Mouse (Mus musculus): ENCODE data around the gene Mfap3l. TPM values are rescaled to one million over a fixed set of nuclear protein-coding genes. Genes with fewer than 3 reads are reported as not detected.
A peak's percentile ranks its signal among the peaks of the same experiment; 100 is the strongest.

Mfap3l gene
- polyA plus RNA-seq, 1 experiment from 2014 or later = 3.3 TPM

DNA sequence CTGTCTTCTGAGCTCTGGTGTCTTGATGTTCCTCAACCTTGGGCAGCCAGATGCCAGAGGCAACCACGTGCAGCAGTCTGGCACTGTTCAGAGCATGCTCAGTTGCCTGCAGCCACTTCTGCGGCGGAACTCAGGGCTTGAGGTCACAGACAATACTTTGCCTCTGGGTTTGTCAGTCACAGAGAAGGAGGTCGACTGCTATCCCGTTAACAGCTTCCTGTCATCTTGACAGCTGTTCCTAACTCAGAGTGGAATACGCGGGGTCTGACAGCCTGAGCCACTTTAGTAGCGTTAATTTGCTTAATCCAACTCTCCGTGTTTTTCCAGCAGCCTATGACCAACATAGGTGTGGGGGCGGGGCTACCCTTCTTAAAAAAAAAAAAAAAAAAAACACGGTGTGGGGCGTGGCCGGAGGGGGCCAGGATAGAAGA is 1.1 kb upstream of the Mfap3l start:
- Histone ChIP-seq H3K4me2 (peak overlapping the region; percentile 88), H3K4me3 (peak overlapping the region; percentile 70), H3K27me3 (peaks cover 22% of the 10 kb centered on the region), H3K9ac (0 out of 2 replicates have a peak overlapping the region, but pooled peaks have one; percentile 17), H3K27ac (replicated peaks) (no peak overlapping the region), H3K36me3 (no peaks in the 10 kb centered on the region), H3K9me3 (no peaks in the 10 kb centered on the region), H3K4me1 (replicated peaks) (peaks cover 18% of the 10 kb centered on the region)
- ATAC-seq (ENCODE audit: low read depth) = peak; percentile 33; the same call in 1 of the 2 replicates
- 0% methylated on average over 13 of the region's 13 CpGs for whole genome bisulfite sequencing

DNA sequence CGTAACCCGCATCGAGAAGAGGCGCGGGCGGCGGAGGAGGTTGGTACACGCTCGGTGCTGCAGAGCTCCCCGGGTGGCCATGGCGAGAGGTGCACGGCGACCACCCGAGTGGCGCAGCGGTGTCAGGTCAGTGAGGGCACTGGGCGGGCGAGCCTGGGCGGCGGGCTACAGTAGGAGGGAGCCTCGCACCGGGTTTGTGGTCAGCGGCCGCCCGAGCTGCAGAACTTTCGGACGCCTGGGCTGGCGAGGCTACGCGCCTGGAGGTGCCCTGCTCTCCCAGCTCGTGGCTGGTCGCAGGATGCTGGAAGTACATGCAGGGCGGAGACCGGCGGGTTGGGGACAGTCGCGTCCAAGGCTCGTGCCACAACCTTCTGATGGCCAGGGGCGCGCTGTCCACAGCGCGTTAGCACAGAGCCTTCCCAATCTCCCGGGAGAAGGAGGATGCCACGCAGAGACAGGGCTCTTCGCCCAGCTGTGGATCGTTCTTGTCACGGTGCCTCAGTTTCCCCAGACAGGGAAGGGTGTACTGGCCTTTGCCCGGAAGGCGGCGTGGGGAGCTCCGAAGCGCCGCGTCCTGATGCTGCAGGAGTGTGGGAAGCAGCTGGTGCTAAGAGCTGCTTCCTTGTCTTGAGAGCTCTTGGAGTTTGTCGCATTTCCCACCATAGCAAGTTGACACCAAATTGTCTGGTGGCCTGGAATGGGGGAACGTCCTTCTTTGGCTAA is 467 bp downstream of the Mfap3l start:
- Histone ChIP-seq H3K4me2 (peak overlapping the region; percentile 88), H3K4me1 (replicated peaks) (peaks cover 18% of the 10 kb centered on the region), H3K27ac (replicated peaks) (peak overlapping the region; percentile 79), H3K27me3 (peaks cover 22% of the 10 kb centered on the region), H3K36me3 (no peaks in the 10 kb centered on the region), H3K9me3 (no peaks in the 10 kb centered on the region), H3K9ac (peak overlapping the region; percentile 77), H3K4me3 (peak overlapping the region; percentile 70)
- ATAC-seq (ENCODE audit: low read depth) = peak; percentile 33
- WGBS = under 1% methylated on average over 56 of the region's 56 CpGs

DNA sequence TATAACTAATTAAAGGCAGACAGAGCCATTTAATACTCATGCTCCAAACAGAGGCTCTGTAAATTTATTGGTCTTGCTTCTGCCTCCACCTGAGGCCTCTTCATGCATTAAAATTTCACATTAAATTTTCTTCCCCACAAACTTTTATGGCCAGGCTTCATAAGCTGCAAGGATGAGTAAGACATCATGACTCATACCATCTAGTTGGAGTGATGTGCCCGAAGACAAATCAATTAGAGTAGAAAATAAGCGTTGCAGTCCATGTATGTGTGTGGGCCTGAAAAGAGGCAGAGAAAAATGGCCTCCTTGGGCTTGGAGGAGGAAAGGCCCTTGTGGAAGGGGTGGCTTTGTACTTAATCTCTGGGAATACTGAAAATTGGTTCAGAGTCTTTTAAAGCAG is 2.3 kb downstream of the Mfap3l start:
- no peak overlapping the region for H3K9ac ChIP-seq
- no peak for ATAC-seq (ENCODE audit: low read depth)
- no peaks in the 10 kb centered on the region for H3K36me3 ChIP-seq
- no peaks in the 10 kb centered on the region for H3K9me3 ChIP-seq
- no peak overlapping the region for H3K4me3 ChIP-seq
- H3K27me3 ChIP-seq = peaks cover 14% of the 10 kb centered on the region
- H3K4me1 ChIP-seq (replicated peaks) = peaks cover 18% of the 10 kb centered on the region
- WGBS = 66% methylated on average over 2 of the region's 2 CpGs
- peak overlapping the region; percentile 5; the same call in 1 of the 2 replicates for H3K4me2 ChIP-seq
- H3K27ac ChIP-seq (replicated peaks) = no peak overlapping the region

DNA sequence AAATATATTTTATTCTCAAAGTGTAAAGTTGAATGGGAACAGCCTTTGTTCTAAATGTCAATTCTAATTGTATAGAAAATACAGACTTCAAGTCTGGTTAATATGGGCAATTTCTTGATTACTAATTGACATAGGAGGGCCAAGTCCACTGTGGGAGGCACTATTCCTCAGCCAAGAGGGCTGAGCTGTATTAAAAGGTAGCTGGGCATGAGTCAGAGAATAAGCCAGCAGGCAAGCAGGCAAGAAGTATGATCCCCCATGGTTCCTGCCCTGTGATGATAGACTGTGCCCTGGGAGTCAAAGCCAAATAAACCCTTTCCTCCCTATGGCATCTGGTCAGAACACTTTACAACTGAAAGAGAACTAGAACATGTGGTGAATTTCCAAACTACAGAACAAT is 3.2 kb downstream of the Mfap3l start:
- Histone ChIP-seq H3K4me1 (replicated peaks) (peaks cover 18% of the 10 kb centered on the region), H3K4me3 (no peak overlapping the region), H3K4me2 (no peak overlapping the region), H3K36me3 (no peaks in the 10 kb centered on the region), H3K9me3 (no peaks in the 10 kb centered on the region), H3K27ac (replicated peaks) (no peak overlapping the region), H3K9ac (no peak overlapping the region), H3K27me3 (peaks cover 5% of the 10 kb centered on the region; the same call in 1 of the 2 replicates)
- no peak for ATAC-seq (ENCODE audit: low read depth)

DNA sequence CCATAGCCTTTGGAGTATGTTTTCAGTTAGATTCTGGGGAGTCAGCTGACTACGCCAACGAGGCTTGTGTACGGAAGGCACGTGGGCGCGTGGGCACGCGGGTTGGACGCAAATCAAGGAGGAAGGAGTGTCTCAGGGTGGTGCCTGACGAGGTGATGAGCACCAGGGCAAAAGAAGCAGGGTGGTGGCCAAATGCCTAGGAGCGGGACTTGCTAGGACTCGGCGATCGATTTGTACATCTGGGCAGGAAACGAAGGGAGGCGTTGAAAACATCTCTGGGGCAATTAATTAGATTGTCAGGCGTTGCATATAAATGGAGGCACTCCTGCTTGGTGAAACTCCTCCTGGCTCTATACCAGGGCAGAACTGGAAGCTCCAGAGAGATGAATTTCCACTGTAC is 7.4 kb downstream of the Mfap3l start:
- no peaks in the 10 kb centered on the region for H3K4me1 ChIP-seq (replicated peaks)

DNA sequence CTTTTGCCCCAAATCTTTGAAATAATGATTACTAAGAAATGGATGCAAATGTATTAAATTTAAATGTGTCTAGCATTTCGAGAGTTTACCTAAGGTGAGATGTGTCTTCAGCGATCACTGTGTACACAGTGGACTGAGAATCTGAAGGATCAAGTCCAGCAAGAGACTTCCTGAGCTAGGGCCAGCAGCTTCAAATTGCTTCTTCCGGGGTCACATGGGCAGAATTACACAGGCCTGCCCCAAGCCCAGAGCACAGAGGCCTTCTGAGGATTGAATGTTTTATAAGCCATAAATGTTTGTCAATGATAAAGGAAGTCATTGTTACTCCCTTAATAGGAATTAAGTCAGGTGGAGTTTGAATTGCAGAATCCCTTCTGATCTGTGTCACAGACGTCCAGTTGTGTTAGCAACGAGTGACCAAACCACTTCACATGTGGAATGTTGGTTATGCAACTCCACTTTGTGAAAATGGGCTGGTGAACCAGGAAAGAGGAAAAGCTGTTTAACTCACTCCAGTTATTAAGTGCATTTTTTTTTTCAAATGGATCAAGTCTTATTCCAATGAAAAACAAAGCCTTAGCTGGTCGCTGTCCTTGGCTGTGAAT is 10.9 kb downstream of the Mfap3l start:
- Histone ChIP-seq H3K9ac (no peak overlapping the region), H3K27ac (replicated peaks) (no peak overlapping the region), H3K36me3 (no peaks in the 10 kb centered on the region), H3K4me2 (no peak overlapping the region), H3K4me1 (replicated peaks) (no peaks in the 10 kb centered on the region), H3K9me3 (no peaks in the 10 kb centered on the region), H3K4me3 (no peak overlapping the region), H3K27me3 (no peaks in the 10 kb centered on the region)
- ATAC-seq (ENCODE audit: low read depth) = no peak
- 81% methylated on average over 6 of the region's 6 CpGs for WGBS

More for the DNA sequence above, 7.4 kb downstream of the Mfap3l start:
- Histone ChIP-seq H3K27ac (replicated peaks) (no peak overlapping the region), H3K4me3 (no peak overlapping the region), H3K27me3 (no peaks in the 10 kb centered on the region), H3K9ac (no peak overlapping the region), H3K36me3 (no peaks in the 10 kb centered on the region), H3K9me3 (no peaks in the 10 kb centered on the region), H3K4me2 (no peak overlapping the region)
- WGBS = 90% methylated on average over 17 of the region's 17 CpGs
- ATAC-seq (ENCODE audit: low read depth) = no peak

DNA sequence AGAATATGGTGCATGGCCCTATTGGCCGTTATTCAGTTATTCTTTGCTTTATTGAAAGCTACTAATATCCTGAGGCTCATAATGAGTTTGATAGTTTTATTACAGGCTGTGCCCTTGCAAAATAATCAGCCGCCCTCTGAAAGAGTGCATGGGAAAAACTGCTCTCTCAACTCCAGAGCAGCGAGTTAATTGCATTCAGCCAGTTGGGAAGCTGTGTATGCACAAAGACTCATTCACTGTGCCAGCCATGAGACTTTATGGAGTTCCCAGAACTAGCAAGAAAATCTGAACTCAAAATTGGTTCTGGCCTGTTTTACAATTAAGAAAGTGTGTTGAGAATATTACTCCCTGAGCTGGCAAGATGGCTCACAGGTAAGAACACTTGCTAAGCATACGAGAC is 12.5 kb downstream of the Mfap3l start:
- H3K4me2 ChIP-seq = no peak overlapping the region
- no peak for ATAC-seq (ENCODE audit: low read depth)
- no peak overlapping the region for H3K27ac ChIP-seq (replicated peaks)
- no peak overlapping the region for H3K9ac ChIP-seq
- no peak overlapping the region for H3K4me3 ChIP-seq
- no peaks in the 10 kb centered on the region for H3K4me1 ChIP-seq (replicated peaks)
- no peaks in the 10 kb centered on the region for H3K36me3 ChIP-seq
- no peaks in the 10 kb centered on the region for H3K9me3 ChIP-seq
- WGBS = 65% methylated on average over 4 of the region's 4 CpGs
- H3K27me3 ChIP-seq = no peaks in the 10 kb centered on the region

DNA sequence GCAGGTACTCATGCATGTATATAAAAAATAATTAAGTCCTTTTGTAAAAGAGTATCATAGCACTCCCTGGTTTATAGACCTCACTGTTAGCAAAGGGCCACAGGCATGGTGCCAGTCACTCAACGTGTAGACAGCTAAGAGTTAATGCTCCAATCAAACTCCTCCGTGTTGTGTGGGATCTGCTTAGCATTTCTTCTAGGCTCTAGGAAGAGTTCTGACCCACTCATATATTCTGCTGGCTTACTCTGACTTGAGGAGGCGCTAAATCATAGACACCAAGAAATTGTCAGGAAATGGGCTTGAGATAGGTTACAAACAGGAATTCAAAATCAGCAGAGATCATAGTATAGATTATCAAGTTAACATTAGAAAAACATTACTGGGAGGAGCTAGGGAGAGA is 13.3 kb downstream of the Mfap3l start:
- no peak for ATAC-seq (ENCODE audit: low read depth)
- H3K27me3 ChIP-seq = no peaks in the 10 kb centered on the region
- 84% methylated on average over 3 of the region's 3 CpGs for WGBS
- H3K9me3 ChIP-seq = no peaks in the 10 kb centered on the region
- no peak overlapping the region for H3K27ac ChIP-seq (replicated peaks)
- no peak overlapping the region for H3K9ac ChIP-seq
- H3K4me1 ChIP-seq (replicated peaks) = no peaks in the 10 kb centered on the region
- H3K36me3 ChIP-seq = no peaks in the 10 kb centered on the region
- H3K4me3 ChIP-seq = no peak overlapping the region
- H3K4me2 ChIP-seq = no peak overlapping the region

DNA sequence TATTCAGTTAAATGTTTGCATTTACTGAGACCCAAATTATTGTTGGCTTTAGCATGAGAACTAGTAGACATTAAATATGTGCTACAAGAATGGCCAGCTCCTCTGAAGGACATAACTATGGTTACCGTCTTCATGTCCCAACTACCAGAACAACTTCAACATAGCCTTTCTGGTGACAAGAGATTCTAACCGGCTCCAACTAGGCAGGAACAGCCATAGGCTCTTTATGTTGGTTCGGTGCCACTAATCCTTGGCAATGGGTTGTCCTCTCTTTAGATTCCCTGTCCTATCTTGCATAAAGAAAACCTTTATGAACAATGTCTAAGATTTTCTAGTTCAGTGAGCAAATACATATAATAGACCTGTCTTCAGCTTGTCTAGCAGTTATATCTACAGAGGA is 14.7 kb downstream of the Mfap3l start:
- no peak for ATAC-seq (ENCODE audit: low read depth)
- no peak overlapping the region for H3K9ac ChIP-seq
- no peaks in the 10 kb centered on the region for H3K4me1 ChIP-seq (replicated peaks)
- no peaks in the 10 kb centered on the region for H3K9me3 ChIP-seq
- H3K36me3 ChIP-seq = no peaks in the 10 kb centered on the region
- no peak overlapping the region for H3K4me2 ChIP-seq
- no peaks in the 10 kb centered on the region for H3K27me3 ChIP-seq
- WGBS = 92% methylated on average over 3 of the region's 3 CpGs
- no peak overlapping the region for H3K4me3 ChIP-seq
- no peak overlapping the region for H3K27ac ChIP-seq (replicated peaks)

DNA sequence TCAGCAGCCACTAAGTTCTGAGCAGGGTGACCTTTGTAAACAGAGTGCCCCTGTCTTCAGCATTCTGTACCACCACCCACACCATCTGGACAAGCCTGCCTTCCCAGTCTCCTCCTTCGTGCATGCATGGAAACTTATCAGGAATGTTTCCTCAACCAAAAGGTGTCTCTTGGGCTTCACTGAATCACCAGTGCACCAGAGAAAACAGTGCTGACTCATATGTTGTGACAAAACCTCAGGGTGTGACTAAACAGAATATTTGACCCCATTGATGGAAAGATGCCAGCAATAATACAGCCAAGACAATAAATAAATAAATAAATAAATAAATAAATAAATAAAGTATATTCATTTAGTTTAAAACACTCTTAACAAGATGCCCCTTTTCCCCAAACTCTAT is 16.5 kb downstream of the Mfap3l start:
- Histone ChIP-seq H3K27ac (replicated peaks) (no peak overlapping the region), H3K4me2 (no peak overlapping the region), H3K4me3 (no peak overlapping the region), H3K4me1 (replicated peaks) (no peaks in the 10 kb centered on the region), H3K9me3 (no peaks in the 10 kb centered on the region), H3K9ac (no peak overlapping the region), H3K27me3 (no peaks in the 10 kb centered on the region), H3K36me3 (no peaks in the 10 kb centered on the region)
- ATAC-seq (ENCODE audit: low read depth) = no peak
- 77% methylated on average over 1 of the region's 1 CpGs for WGBS

DNA sequence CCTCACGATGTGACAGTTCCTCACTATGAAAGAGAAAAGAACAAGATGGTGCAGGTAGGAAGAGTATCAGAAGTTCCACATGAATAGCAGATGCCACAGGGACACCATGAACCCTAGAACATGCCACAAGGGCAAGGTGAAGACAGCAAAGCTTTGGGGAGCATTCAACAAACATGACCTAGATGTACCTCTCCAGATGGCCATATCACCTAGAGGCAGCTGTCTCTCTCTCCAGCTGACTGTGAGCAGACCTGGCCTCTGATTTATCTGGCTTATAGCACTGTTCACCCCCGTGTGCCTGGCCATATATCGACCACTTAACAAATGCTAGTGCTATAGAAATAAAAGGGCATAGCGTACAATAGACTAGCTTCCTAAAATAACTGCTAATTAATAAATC is 17.5 kb downstream of the Mfap3l start:
- 86% methylated on average over 4 of the region's 4 CpGs for WGBS
- no peak for ATAC-seq (ENCODE audit: low read depth)
- H3K4me1 ChIP-seq (replicated peaks) = no peaks in the 10 kb centered on the region
- H3K9ac ChIP-seq = no peak overlapping the region
- H3K4me3 ChIP-seq = no peak overlapping the region
- H3K9me3 ChIP-seq = no peaks in the 10 kb centered on the region
- H3K36me3 ChIP-seq = no peaks in the 10 kb centered on the region
- H3K27ac ChIP-seq (replicated peaks) = no peak overlapping the region
- H3K27me3 ChIP-seq = no peaks in the 10 kb centered on the region
- H3K4me2 ChIP-seq = no peak overlapping the region

DNA sequence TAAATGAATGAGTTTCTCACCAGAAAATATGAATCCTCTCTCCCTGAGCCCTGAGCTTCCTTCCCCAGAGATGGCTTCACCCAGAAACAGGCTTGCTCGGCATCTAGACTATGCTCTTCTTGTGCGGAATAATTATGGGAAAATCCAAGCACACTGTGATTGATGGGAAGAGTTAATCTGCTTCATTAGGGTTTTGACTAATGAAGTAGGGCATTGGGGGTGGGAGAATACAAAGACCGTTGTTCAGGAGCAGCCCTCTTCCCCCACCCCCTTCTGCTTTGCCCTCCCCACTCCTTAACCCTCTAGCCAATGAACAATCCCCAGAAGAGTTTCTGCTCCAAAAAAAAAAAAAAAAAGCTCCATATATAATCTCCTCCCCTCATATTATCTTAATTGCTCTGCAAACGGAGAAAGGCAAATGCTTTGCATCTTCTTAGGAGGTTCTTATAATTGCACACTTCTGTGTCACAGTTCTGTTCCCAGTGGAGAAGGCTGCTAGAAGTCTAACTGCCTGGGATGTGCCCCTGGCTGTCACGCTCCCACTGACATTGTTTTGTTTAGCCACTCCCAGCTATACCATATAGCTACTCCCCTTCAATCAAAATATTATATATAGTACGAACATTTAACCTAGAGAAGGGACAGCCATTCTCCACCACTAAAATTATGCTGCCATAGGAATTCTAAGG is 24.9 kb downstream of the Mfap3l start:
- Histone ChIP-seq H3K4me2 (no peak overlapping the region), H3K9ac (no peak overlapping the region), H3K36me3 (0 out of 2 replicates have a peak, but pooled peaks cover 4% of the 10 kb centered on the region), H3K9me3 (no peaks in the 10 kb centered on the region), H3K27ac (replicated peaks) (no peak overlapping the region), H3K27me3 (no peaks in the 10 kb centered on the region), H3K4me1 (replicated peaks) (peaks cover 29% of the 10 kb centered on the region), H3K4me3 (no peak overlapping the region)
- peak; percentile 40 for ATAC-seq (ENCODE audit: low read depth)
- 46% methylated on average over 6 of the region's 6 CpGs for WGBS
